Mouse (Mus musculus): Measurements from ENCODE around the gene Ptgr2. TPM values are rescaled to one million over a fixed set of nuclear protein-coding genes. Genes with fewer than 3 reads are reported as not detected.
"Not testable (repeated sequence)": the region's sequence is repeated elsewhere in the genome, so short reads cannot be mapped to it uniquely, and the experiment has no call there.

Ptgr2 gene
- polyA plus RNA-seq, 1 experiment from 2014 or later: 14.0 TPM

GRCm38 (mm10) chr12:84316721-84317621 is 31.9 kb downstream of the Ptgr2 start, which contains the start of gene Zfp410:
Gene Zfp410, plus strand, starts transcription at chr12:84316852.
- Histone ChIP-seq H3K27ac (replicated peaks; ENCODE audit: low read depth, low read length) (peak within 1 kb of the TSS; percentile 82), H3K9me3 (ENCODE audit: control insufficient read depth, low read length) (no peaks in the 10 kb centered on the region), H3K27me3 (ENCODE audit: control insufficient read depth, insufficient read depth, low read length) (no peaks in the 10 kb centered on the region), H3K9ac (ENCODE audit: low read length) (peak within 1 kb of the TSS; percentile 73), H3K4me2 (ENCODE audit: low read depth, severe bottlenecking) (peak within 1 kb of the TSS; percentile 64), H3K4me1 (ENCODE audit: control insufficient read depth, insufficient read depth, low read length) (peaks cover 3% of the 10 kb centered on the region; the same call in 1 of the 2 replicates), H3K4me3 (ENCODE audit: low read depth, low read length) (peak within 1 kb of the TSS; percentile 74), H3K36me3 (ENCODE audit: control insufficient read depth, insufficient read depth, low read length) (no peaks in the 10 kb centered on the region)
- peak; percentile 95 for ATAC-seq (ENCODE audit: insufficient number of reproducible peaks, low FRiP score, low TSS enrichment, low read depth)
- under 1% methylated on average over 67 of the region's 77 CpGs for WGBS
- peak; percentile 93 for DNase-seq (ENCODE audit: low spot score)

GRCm38 (mm10) chr12:84327111-84327512 is 42.1 kb downstream of the Ptgr2 start:
- Histone ChIP-seq H3K36me3 (ENCODE audit: control insufficient read depth, insufficient read depth, low read length) (peaks cover 10% of the 10 kb centered on the region), H3K27ac (replicated peaks; ENCODE audit: low read depth, low read length) (no peak overlapping the region), H3K9ac (ENCODE audit: low read length) (no peak overlapping the region), H3K27me3 (ENCODE audit: control insufficient read depth, insufficient read depth, low read length) (no peaks in the 10 kb centered on the region), H3K4me3 (ENCODE audit: low read depth, low read length) (no peak overlapping the region), H3K4me1 (ENCODE audit: control insufficient read depth, insufficient read depth, low read length) (no peaks in the 10 kb centered on the region), H3K4me2 (ENCODE audit: low read depth, severe bottlenecking) (no peak overlapping the region), H3K9me3 (ENCODE audit: control insufficient read depth, low read length) (no peaks in the 10 kb centered on the region)
- ATAC-seq (ENCODE audit: insufficient number of reproducible peaks, low FRiP score, low TSS enrichment, low read depth): no peak
- DNase-seq (ENCODE audit: low spot score): no peak
- WGBS: 91% methylated on average over 4 of the region's 4 CpGs

- H3K9me3 ChIP-seq (ENCODE audit: control insufficient read depth, low read length): no peaks in the 10 kb centered on the region
- H3K27me3 ChIP-seq (ENCODE audit: control insufficient read depth, insufficient read depth, low read length): no peaks in the 10 kb centered on the region
- ATAC-seq (ENCODE audit: insufficient number of reproducible peaks, low FRiP score, low TSS enrichment, low read depth): no peak
- H3K4me3 ChIP-seq (ENCODE audit: low read depth, low read length): no peak overlapping the region
- H3K27ac ChIP-seq (replicated peaks; ENCODE audit: low read depth, low read length): no peak overlapping the region
- no peak for DNase-seq (ENCODE audit: low spot score)
- no peaks in the 10 kb centered on the region for H3K4me1 ChIP-seq (ENCODE audit: control insufficient read depth, insufficient read depth, low read length)
- WGBS: 94% methylated on average over 11 of the region's 11 CpGs
- no peak overlapping the region for H3K4me2 ChIP-seq (ENCODE audit: low read depth, severe bottlenecking)
- H3K9ac ChIP-seq (ENCODE audit: low read length): no peak overlapping the region
- peaks cover 16% of the 10 kb centered on the region; the same call in 1 of the 2 replicates for H3K36me3 ChIP-seq (ENCODE audit: control insufficient read depth, insufficient read depth, low read length)
These were observed 52.1 kb downstream of the Ptgr2 start for GRCm38 (mm10) chr12:84336963-84337625.

- ATAC-seq (ENCODE audit: insufficient number of reproducible peaks, low FRiP score, low TSS enrichment, low read depth): no peak
- no peak overlapping the region for H3K9ac ChIP-seq (ENCODE audit: low read length)
- no peak overlapping the region for H3K27ac ChIP-seq (replicated peaks; ENCODE audit: low read depth, low read length)
- no peak overlapping the region for H3K4me3 ChIP-seq (ENCODE audit: low read depth, low read length)
- no peaks in the 10 kb centered on the region for H3K4me1 ChIP-seq (ENCODE audit: control insufficient read depth, insufficient read depth, low read length)
- no peak overlapping the region for H3K4me2 ChIP-seq (ENCODE audit: low read depth, severe bottlenecking)
- 54% methylated on average over 2 of the region's 2 CpGs for WGBS
- no peaks in the 10 kb centered on the region for H3K27me3 ChIP-seq (ENCODE audit: control insufficient read depth, insufficient read depth, low read length)
- peak; percentile 52 for DNase-seq (ENCODE audit: low spot score)
- peaks cover 4% of the 10 kb centered on the region; the same call in 1 of the 2 replicates for H3K36me3 ChIP-seq (ENCODE audit: control insufficient read depth, insufficient read depth, low read length)
- no peaks in the 10 kb centered on the region for H3K9me3 ChIP-seq (ENCODE audit: control insufficient read depth, low read length)
These were observed 62.2 kb downstream of the Ptgr2 start for GRCm38 (mm10) chr12:84347192-84347591.

GRCm38 (mm10) chr12:84358699-84359098 is 73.7 kb downstream of the Ptgr2 start:
- DNase-seq (ENCODE audit: low spot score); ATAC-seq (ENCODE audit: insufficient number of reproducible peaks, low FRiP score, low TSS enrichment, low read depth); H3K4me2 ChIP-seq (ENCODE audit: low read depth, severe bottlenecking); H3K9me3 ChIP-seq (ENCODE audit: control insufficient read depth, low read length); H3K4me3 ChIP-seq (ENCODE audit: low read depth, low read length); H3K36me3 ChIP-seq (ENCODE audit: control insufficient read depth, insufficient read depth, low read length); H3K4me1 ChIP-seq (ENCODE audit: control insufficient read depth, insufficient read depth, low read length); H3K27ac ChIP-seq (replicated peaks; ENCODE audit: low read depth, low read length); H3K27me3 ChIP-seq (ENCODE audit: control insufficient read depth, insufficient read depth, low read length); H3K9ac ChIP-seq (ENCODE audit: low read length): not testable (repeated sequence)
- 82% methylated on average over 2 of the region's 2 CpGs for WGBS

GRCm38 (mm10) chr12:84361555-84362489 is 76.8 kb downstream of the Ptgr2 start, which contains the start of the genes Coq6 and Fam161b:
Gene Coq6, plus strand, starts transcription at chr12:84361657.
Gene Fam161b, minus strand, starts transcription at chr12:84361833.
- H3K27ac ChIP-seq (replicated peaks; ENCODE audit: low read depth, low read length): no peak within 1 kb of the TSS

GRCm38 (mm10) chr12:84362872-84363271 is 77.8 kb downstream of the Ptgr2 start:
- H3K27ac ChIP-seq (replicated peaks; ENCODE audit: low read depth, low read length): no peak overlapping the region
- H3K9ac ChIP-seq (ENCODE audit: low read length): peak overlapping the region; percentile 34; the same call in 1 of the 2 replicates
- H3K9me3 ChIP-seq (ENCODE audit: control insufficient read depth, low read length): no peaks in the 10 kb centered on the region
- H3K27me3 ChIP-seq (ENCODE audit: control insufficient read depth, insufficient read depth, low read length): no peaks in the 10 kb centered on the region
- WGBS: 52% methylated on average over 2 of the region's 2 CpGs
- no peaks in the 10 kb centered on the region; the same call in 1 of the 2 replicates for H3K36me3 ChIP-seq (ENCODE audit: control insufficient read depth, insufficient read depth, low read length)
- peak overlapping the region; percentile 77 for H3K4me3 ChIP-seq (ENCODE audit: low read depth, low read length)
- H3K4me2 ChIP-seq (ENCODE audit: low read depth, severe bottlenecking): peak overlapping the region; percentile 87
- DNase-seq (ENCODE audit: low spot score) (no peak), ATAC-seq (ENCODE audit: insufficient number of reproducible peaks, low FRiP score, low TSS enrichment, low read depth) (no peak)
- peaks cover 5% of the 10 kb centered on the region; the same call in 1 of the 2 replicates for H3K4me1 ChIP-seq (ENCODE audit: control insufficient read depth, insufficient read depth, low read length)

More at GRCm38 (mm10) chr12:84361555-84362489, 76.8 kb downstream of the Ptgr2 start, which contains the start of the genes Coq6 and Fam161b:
- DNase-seq (ENCODE audit: low spot score): peak; percentile 95
- H3K9ac ChIP-seq (ENCODE audit: low read length): peak within 1 kb of the TSS; percentile 67
- H3K4me3 ChIP-seq (ENCODE audit: low read depth, low read length): peak within 1 kb of the TSS; percentile 77
- WGBS: under 1% methylated on average over 51 of the region's 51 CpGs
- H3K4me2 ChIP-seq (ENCODE audit: low read depth, severe bottlenecking): peak within 1 kb of the TSS; percentile 87
- H3K4me1 ChIP-seq (ENCODE audit: control insufficient read depth, insufficient read depth, low read length): peaks cover 5% of the 10 kb centered on the region; the same call in 1 of the 2 replicates
- ATAC-seq (ENCODE audit: insufficient number of reproducible peaks, low FRiP score, low TSS enrichment, low read depth): peak; percentile 99
- H3K36me3 ChIP-seq (ENCODE audit: control insufficient read depth, insufficient read depth, low read length): no peaks in the 10 kb centered on the region; the same call in 1 of the 2 replicates
- H3K27me3 ChIP-seq (ENCODE audit: control insufficient read depth, insufficient read depth, low read length): no peaks in the 10 kb centered on the region
- H3K9me3 ChIP-seq (ENCODE audit: control insufficient read depth, low read length): no peaks in the 10 kb centered on the region
